Mouse (Mus musculus) heart, postnatal 0 days (tissue): ENCODE results near the gene Creb3l4.

Experiments used
- CTCF ChIP-seq: IDR thresholded peaks from 2 replicates; pipeline ENCODE4 v1.5.1; 2016; ENCODE audit warnings: antibody characterized with exemption, control low read depth, low read depth
- EP300 ChIP-seq: IDR thresholded peaks from 2 replicates; pipeline ENCODE4 v1.6.1; 2016; ENCODE audit warnings: antibody characterized with exemption, low read depth

DNA sequence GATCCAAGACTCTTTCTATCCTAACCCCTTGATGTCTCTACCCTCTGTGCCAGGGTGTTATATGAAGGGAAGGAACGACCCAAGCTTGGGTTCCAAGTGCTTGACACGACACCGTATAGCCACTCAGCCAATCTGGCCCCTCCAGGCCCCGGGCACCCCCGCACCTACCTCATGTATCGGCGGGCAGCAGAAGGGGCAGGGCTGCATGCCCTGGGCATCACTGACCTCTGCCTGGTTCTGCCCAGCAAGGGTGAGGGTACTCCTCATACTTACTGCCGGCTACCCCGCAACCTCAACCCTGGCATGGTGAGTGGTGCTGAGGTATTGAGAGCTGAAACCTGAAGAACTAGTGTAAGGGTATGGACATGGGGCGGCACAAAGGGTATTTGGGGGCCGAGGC lies 24.9 kb upstream of the Creb3l4 start:
- no peak for TF ChIP-seq CTCF
- TF ChIP-seq EP300 = no peak
